33 mouse cellular contexts compared by ENCODE assay signal in the genomic region with DNA sequence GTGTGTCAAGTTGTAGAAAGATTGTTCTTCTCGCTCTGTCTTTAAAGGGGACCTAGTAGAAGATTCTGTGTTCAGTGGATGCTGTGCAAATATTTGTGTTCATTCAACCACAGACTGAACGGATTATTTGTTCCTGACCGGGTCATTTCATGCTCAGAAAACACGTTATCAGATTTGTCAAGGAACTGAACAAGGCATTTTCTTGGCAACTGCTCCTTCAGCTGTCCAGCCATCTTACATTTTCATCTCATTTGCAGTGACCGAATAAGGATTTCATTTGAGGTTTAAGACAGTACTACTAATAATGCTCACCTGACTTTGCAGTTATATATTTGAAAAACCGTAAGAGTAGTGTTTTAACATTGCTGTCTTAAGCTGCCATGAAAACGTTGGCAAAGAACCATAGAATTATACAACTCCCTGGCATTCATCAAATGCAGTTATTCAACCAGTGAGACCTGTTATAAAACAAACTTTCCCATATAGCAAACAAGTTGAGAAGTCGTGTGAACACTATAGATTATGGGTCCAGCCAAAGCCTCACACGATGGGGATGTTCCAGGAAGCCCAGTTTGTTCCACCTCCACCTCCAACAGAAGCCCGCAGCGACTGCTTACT. TPM values are rescaled to one million over a fixed set of nuclear protein-coding genes. Genes with fewer than 3 reads are reported as not detected.
DNase-seq lines count a peak whose midpoint lies in the region; ATAC-seq and TF ChIP-seq lines count a peak whose summit lies in the region.
"Had no signal": no experiment of that assay in that cellular context is flagged by ENCODE, and none has a peak within 500 bp of the region (broad histone marks: within the 10 kb centered on the region; RNA-seq: fewer than 3 reads in every experiment).

No protein-coding gene starts in this region.

- ATAC-seq in embryonic facial prominence, embryonic 15.5 days (ENCODE audit: insufficient number of reproducible peaks, low FRiP score, low TSS enrichment, low read depth) = no peak
- ATAC-seq: CD4-positive, CD25-positive, alpha-beta regulatory T cell, adult 4 months; inflammation-experienced regulatory T-cells, adult 6 months had no signal

- DNase-seq in heart, adult 11 months = peak; percentile 52
- DNase-seq in heart, adult 18-20 months = no peak
- peak; percentile 92 for DNase-seq in liver, adult 2 months (ENCODE audit: extremely low read depth, low read depth, low spot score)
- no peak for DNase-seq in liver
- peak; percentile 24 for DNase-seq in lung, postnatal 36 days
- DNase-seq in lung, postnatal 10 days = no peak
- DNase-seq in natural killer cell, adult 2 months (ENCODE audit: low spot score in 2 of 2) = no peak
- DNase-seq: adrenal gland, postnatal 25 days; cerebellum, adult 9-10 months; gastrocnemius, postnatal 10 days; kidney, adult 8-10 months; kidney, postnatal 4 days; midbrain, embryonic 14.5 days; thymus, adult 18-20 months; thymus, postnatal 36 days had no signal

- peaks cover 33% of the 10 kb centered on the region for H3K36me3 ChIP-seq in liver, adult 2 months (ENCODE audit: control insufficient read depth, insufficient read depth, low read length)
- no peaks in the 10 kb centered on the region for H3K36me3 ChIP-seq in embryonic facial prominence, embryonic 15.5 days
- H3K36me3 ChIP-seq: forebrain, embryonic 12.5 days; heart, embryonic 13.5 days; hindbrain, embryonic 13.5 days; limb, embryonic 13.5 days; liver, embryonic 15.5 days; stomach, embryonic 15.5 days had no signal

- H3K27ac ChIP-seq in liver, adult 2 months (replicated peaks; ENCODE audit: insufficient read depth, low read depth, low read length) = peak overlapping the region; percentile 97
- H3K27ac ChIP-seq in embryonic facial prominence, embryonic 15.5 days (replicated peaks) = 0 out of 2 replicates have a peak overlapping the region, but pooled peaks have one; percentile 7
- H3K27ac ChIP-seq: forebrain, embryonic 12.5 days; heart, embryonic 13.5 days; hindbrain, embryonic 13.5 days; limb, embryonic 13.5 days; liver, embryonic 15.5 days; stomach, embryonic 15.5 days had no signal

- no peaks in the 10 kb centered on the region; the same call in 1 of the 2 replicates for H3K27me3 ChIP-seq in liver, adult 2 months (ENCODE audit: control insufficient read depth, insufficient read depth, low read length)
- no peaks in the 10 kb centered on the region for H3K27me3 ChIP-seq in embryonic facial prominence, embryonic 15.5 days
- H3K27me3 ChIP-seq: forebrain, embryonic 12.5 days; heart, embryonic 13.5 days; hindbrain, embryonic 13.5 days; liver, embryonic 15.5 days; stomach, embryonic 15.5 days had no signal

- H3K9me3 ChIP-seq in embryonic facial prominence, embryonic 15.5 days (replicated peaks) = no peaks in the 10 kb centered on the region
- H3K9me3 ChIP-seq: forebrain, embryonic 12.5 days; heart, embryonic 13.5 days; hindbrain, embryonic 13.5 days; limb, embryonic 13.5 days; liver, embryonic 15.5 days; stomach, embryonic 15.5 days had no signal

- TF ChIP-seq POLR2A in liver, adult 2 months (IDR thresholded peaks at IDR 0.05; ENCODE audit: extremely low read depth, insufficient read depth, low read length) = no peak

- peak overlapping the region; percentile 75 for H3K9ac ChIP-seq in liver, adult 2 months (ENCODE audit: low read depth, low read length)
- no peak overlapping the region for H3K9ac ChIP-seq in embryonic facial prominence, embryonic 15.5 days
- H3K9ac ChIP-seq: forebrain, embryonic 12.5 days; heart, embryonic 13.5 days; hindbrain, embryonic 13.5 days; limb, embryonic 13.5 days; liver, embryonic 15.5 days; stomach, embryonic 15.5 days had no signal

- H3K4me2 ChIP-seq in embryonic facial prominence, embryonic 15.5 days (replicated peaks) = no peak overlapping the region
- H3K4me2 ChIP-seq: forebrain, embryonic 12.5 days; heart, embryonic 13.5 days; hindbrain, embryonic 13.5 days; limb, embryonic 13.5 days; liver, embryonic 15.5 days; stomach, embryonic 15.5 days had no signal

- H3K79me2 ChIP-seq in liver, adult 2 months (ENCODE audit: control insufficient read depth, insufficient read depth, low read length) = peaks cover 7% of the 10 kb centered on the region; the same call in 1 of the 2 replicates

- peaks cover 27% of the 10 kb centered on the region for H3K4me1 ChIP-seq in liver, adult 2 months (ENCODE audit: control insufficient read depth, insufficient read depth, low read length)
- H3K4me1 ChIP-seq in embryonic facial prominence, embryonic 15.5 days = no peaks in the 10 kb centered on the region
- H3K4me1 ChIP-seq: forebrain, embryonic 12.5 days; heart, embryonic 13.5 days; hindbrain, embryonic 13.5 days; liver, embryonic 15.5 days; stomach, embryonic 15.5 days had no signal

- H3K4me3 ChIP-seq in liver, adult 2 months (ENCODE audit: insufficient read depth, low read depth, low read length) = peak overlapping the region; percentile 31
- H3K4me3 ChIP-seq in embryonic facial prominence, embryonic 15.5 days (replicated peaks) = no peak overlapping the region
- H3K4me3 ChIP-seq: forebrain, embryonic 12.5 days; heart, embryonic 13.5 days; hindbrain, embryonic 13.5 days; limb, embryonic 13.5 days; liver, embryonic 15.5 days; myocyte; stomach, embryonic 15.5 days had no signal

- TF ChIP-seq CTCF in liver, adult 2 months (IDR thresholded peaks at IDR 0.05; ENCODE audit: low read depth, low read length) = no peak

- 33% methylated on average over 11 of the region's 11 CpGs for WGBS in liver, adult 2 months
- WGBS in embryonic facial prominence, embryonic 15.5 days = 76% methylated on average over 11 of the region's 11 CpGs

RNA-seq across cellular contexts. Expression of a gene that starts 19.1 kb away (rescaled TPM):
- total RNA-seq in heart, adult 18-20 months (2021) = under 1 TPM; 0.45 to 0.93 TPM
- total RNA-seq in liver, adult 2 months (2014; rRNA removed) = 1.2 and 1.5 TPM in 2 replicates
- 0.40 and 1.7 TPM in 2 replicates for polyA plus RNA-seq in liver, adult 2 months (2012; rRNA removed)
- polyA plus RNA-seq in embryonic facial prominence, embryonic 15.5 days (2015; fragmentation: Nextera tagmentation; extraction: Ambion mirVana) = 8.1 and 8.7 TPM in 2 replicates
- total RNA-seq: common myeloid progenitor, adult 5-6 weeks; granulocyte monocyte progenitor cell, adult 5-6 weeks; left cerebral cortex, adult 18-20 months; left cerebral cortex, postnatal 25 days; megakaryocyte, adult 5-6 weeks had no signal
- polyA plus RNA-seq: CD4-positive, CD25-positive, alpha-beta regulatory T cell, adult 4 months; forebrain, embryonic 12.5 days; inflammation-experienced regulatory T-cells, adult 6 months had no signal

RNA-seq across cellular contexts. Expression of a gene that starts 24.1 kb away (rescaled TPM):
- 10 to 100 TPM; 31.3 to 42.9 TPM for total RNA-seq in heart, adult 18-20 months (2021)
- 2,711 and 3,373 TPM in 2 replicates for total RNA-seq in liver, adult 2 months (2014; rRNA removed)
- polyA plus RNA-seq in liver, adult 2 months (2012; rRNA removed) = 3,177 and 3,191 TPM in 2 replicates
- polyA plus RNA-seq in embryonic facial prominence, embryonic 15.5 days (2015; fragmentation: Nextera tagmentation; extraction: Ambion mirVana) = 30.5 and 31.6 TPM in 2 replicates
- total RNA-seq: common myeloid progenitor, adult 5-6 weeks; granulocyte monocyte progenitor cell, adult 5-6 weeks had no signal
- polyA plus RNA-seq: myocyte had no signal

RNA-seq across cellular contexts. Expression of a gene that starts 43.0 kb away (rescaled TPM):
- not detected for total RNA-seq in heart, adult 18-20 months (2021)
- total RNA-seq in liver, adult 2 months (2014; rRNA removed) = not detected in 2 replicates
- polyA plus RNA-seq in liver, adult 2 months (2012; rRNA removed) = not detected in 2 replicates
- 0.12 and 0.36 TPM in 2 replicates for polyA plus RNA-seq in embryonic facial prominence, embryonic 15.5 days (2015; fragmentation: Nextera tagmentation; extraction: Ambion mirVana)
- total RNA-seq: common myeloid progenitor, adult 5-6 weeks; gastrocnemius, postnatal 10 days; granulocyte monocyte progenitor cell, adult 5-6 weeks; heart, postnatal 25 days; left cerebral cortex, adult 18-20 months; left cerebral cortex, postnatal 25 days; megakaryocyte, adult 5-6 weeks had no signal
- polyA plus RNA-seq: CD4-positive, CD25-positive, alpha-beta regulatory T cell, adult 4 months; forebrain, embryonic 12.5 days; frontal cortex, adult 2 months; heart, embryonic 13.5 days; inflammation-experienced regulatory T-cells, adult 6 months; liver, embryonic 15.5 days; midbrain, embryonic 14.5 days; myocyte; neural tube, embryonic 14.5 days had no signal

Comparison
In these comparisons a context has a peak if more than half of its experiments do, and no peak if none do; other contexts are left out.
1. DNase-seq: peak in heart, adult 11 months (single experiment), liver, adult 2 months (single experiment) and lung, postnatal 36 days (single experiment); none in heart, adult 18-20 months (0 of 2), liver (single experiment), lung, postnatal 10 days (single experiment) and natural killer cell, adult 2 months (0 of 2).
2. RNA of a gene that starts 24.1 kb away (total RNA-seq): 2,711 to 3,373 TPM in liver, adult 2 months; 31.3 to 42.9 TPM in heart, adult 18-20 months; every median in the first group is over 10 times any median in the second.